Mouse (Mus musculus) left cerebral cortex, adult 2 months (tissue): Measurements from ENCODE around the gene Cdc42ep1. TPM values are rescaled to one million over a fixed set of nuclear protein-coding genes. Genes with fewer than 3 reads are reported as not detected.
"Not testable (repeated sequence)": the region's sequence is repeated elsewhere in the genome, so short reads cannot be mapped to it uniquely, and the experiment has no call there.

Source experiments
- DNase-seq, 2 experiments: peaks; one replicate each; pipeline ENCODE4 v3.0.0; 2021 to 2022; ENCODE audit warnings: low spot score in 2 of 2, mixed read lengths in 1 of 2; ENCODE audit errors: extremely low spot score in 1 of 2
- H3K27ac ChIP-seq: fragments of 200-600 bp; 2 replicates; pipeline ENCODE4 v1.8.1; 2022
- H3K4me3 ChIP-seq: fragments of 200-600 bp; 2 replicates; pipeline ENCODE4 v1.8.1; 2022
- CTCF ChIP-seq: fragments of 200-600 bp; IDR thresholded peaks from 2 replicates; pipeline ENCODE4 v1.8.1; 2022; ENCODE audit warnings: antibody characterized with exemption, mild to moderate bottlenecking, moderate library complexity
- intact Hi-C: fragments of 180-260 bp; cut with DNase I; formaldehyde crosslinking; loops from one replicate; pipeline ENCODE4 v1.15.1; 2025
- total RNA-seq, 2 experiments: library from RNA; stranded (reverse); gene quantifications; 2 replicates each; pipeline ENCODE4 v1.2.3; 2021

The Cdc42ep1 gene
- total RNA-seq, 2 experiments from 2014 or later, result 10.6 to 13.1 TPM

GRCm38 (mm10) chr15:78843581-78844469 is 1.4 kb downstream of the Cdc42ep1 start:
- Histone ChIP-seq H3K4me3 (peak overlapping the region; percentile 43), H3K27ac (peak overlapping the region; percentile 95)
- DNase-seq, result no peak
- intact Hi-C loops, result no loop called here
- TF ChIP-seq CTCF, result no peak; the same call in none of the 2 replicates

DNA sequence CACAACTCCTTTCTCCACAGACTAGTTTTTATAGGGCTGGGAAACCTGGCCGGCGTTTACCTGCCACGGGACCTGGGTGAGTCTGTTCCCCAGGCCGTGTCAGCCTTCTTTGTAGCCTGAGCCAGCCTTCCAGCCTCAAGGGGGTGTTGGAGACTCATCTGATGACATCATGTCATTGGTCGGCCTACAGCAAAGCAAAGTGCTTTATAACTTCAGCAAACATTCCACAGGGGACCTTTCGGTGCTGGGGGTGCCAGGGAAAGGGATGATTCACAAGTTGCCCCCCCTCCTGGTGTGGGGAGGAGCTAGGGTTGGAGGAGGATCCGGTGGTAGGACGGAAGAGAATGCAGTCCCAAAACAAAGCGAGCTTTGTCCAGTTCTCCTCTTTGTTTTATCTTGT is 2.4 kb downstream of the Cdc42ep1 start:
- intact Hi-C loops, result loop anchor here (5.0 kb wide), 1 partner anchor 222 kb away; no protein-coding TSS in a partner anchor
- no peak for DNase-seq
- no peak; the same call in none of the 2 replicates for TF ChIP-seq CTCF
- peak overlapping the region; percentile 95 for H3K27ac ChIP-seq
- peak overlapping the region; percentile 43 for H3K4me3 ChIP-seq

DNA sequence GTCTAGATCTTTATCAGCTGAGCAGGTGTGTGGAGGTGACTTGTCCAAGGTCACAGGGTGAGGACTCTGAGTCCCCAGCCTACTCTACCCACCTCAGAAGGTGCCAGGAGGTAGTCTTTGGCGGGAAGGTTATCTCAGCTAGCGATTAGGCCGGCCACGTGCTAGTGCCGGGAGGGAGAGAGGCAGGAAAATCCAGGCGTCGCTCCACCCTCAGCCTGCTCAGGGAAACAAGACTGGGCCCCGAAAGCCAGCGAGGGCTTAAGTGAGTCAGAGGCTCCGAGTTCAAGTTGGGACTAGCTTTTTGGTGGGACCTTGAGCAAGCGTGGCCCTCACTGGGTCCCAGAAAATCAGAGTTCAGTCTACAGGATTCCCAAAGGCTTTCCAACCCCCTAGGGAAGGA is 2.9 kb downstream of the Cdc42ep1 start:
- H3K4me3 ChIP-seq, result peak overlapping the region; percentile 16; the same call in 1 of the 2 replicates
- no peak for DNase-seq
- H3K27ac ChIP-seq, result peak overlapping the region; percentile 66
- TF ChIP-seq CTCF, result no peak
- intact Hi-C loops, result loop anchor here (5.0 kb wide), 1 partner anchor 223 kb away; no protein-coding TSS in a partner anchor

- H3K4me3 ChIP-seq, result no peak overlapping the region
- intact Hi-C loops, result loop anchor here (5.0 kb wide), 1 partner anchor 224 kb away; no protein-coding TSS in a partner anchor
- no peak for TF ChIP-seq CTCF
- no peak for DNase-seq
- peak overlapping the region; percentile 66 for H3K27ac ChIP-seq
These were observed 3.4 kb downstream of the Cdc42ep1 start for GRCm38 (mm10) chr15:78845867-78846266.

DNA sequence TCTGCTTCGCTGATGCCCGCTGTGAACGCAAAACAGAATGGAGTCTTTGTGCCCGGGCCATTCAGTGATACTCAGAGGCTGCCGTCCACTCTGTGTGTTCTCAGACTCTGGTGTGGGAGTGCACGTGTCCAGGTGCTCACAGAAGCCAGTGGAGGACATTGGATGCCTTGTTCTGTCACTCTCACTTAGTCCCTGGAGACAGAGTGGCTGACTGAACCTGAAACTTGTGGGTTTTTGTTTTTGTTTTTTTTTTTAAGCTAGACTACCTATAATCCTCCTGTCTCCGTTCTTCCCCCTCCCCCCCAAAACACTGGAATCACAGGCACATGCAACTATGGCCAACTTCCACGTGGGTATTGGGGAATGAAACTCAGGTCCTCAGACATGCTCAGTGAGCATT is 3.9 kb downstream of the Cdc42ep1 start:
- H3K4me3 ChIP-seq, result no peak overlapping the region
- peak overlapping the region; percentile 66; the same call in 1 of the 2 replicates for H3K27ac ChIP-seq
- TF ChIP-seq CTCF, result no peak
- DNase-seq, result no peak
- intact Hi-C loops, result loop anchor here (5.0 kb wide), 1 partner anchor 224 kb away; no protein-coding TSS in a partner anchor

GRCm38 (mm10) chr15:78846805-78847204 is 4.4 kb downstream of the Cdc42ep1 start:
- H3K27ac ChIP-seq, DNase-seq, H3K4me3 ChIP-seq: not testable (repeated sequence)
- intact Hi-C loops, result loop anchor here (5.0 kb wide), 1 partner anchor 225 kb away; no protein-coding TSS in a partner anchor

DNA sequence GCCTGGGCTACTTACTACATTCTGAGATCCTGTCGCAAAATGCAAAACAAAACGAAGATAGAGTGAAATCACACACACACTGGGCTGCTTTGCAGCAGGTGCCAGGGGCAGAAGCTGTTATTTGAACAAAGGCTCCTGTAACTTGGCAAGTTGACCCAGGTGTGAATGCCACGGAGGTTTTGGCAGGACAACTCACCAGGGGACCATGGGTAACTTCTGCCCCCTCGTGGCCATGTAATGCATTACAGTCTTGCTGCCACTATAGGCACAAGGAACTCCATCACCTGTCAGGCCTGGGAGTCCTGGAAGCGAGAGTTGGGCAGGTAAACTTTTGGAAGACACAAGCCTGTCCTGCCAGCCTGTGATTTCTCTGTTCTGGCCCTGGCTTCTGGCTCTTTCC is 6.0 kb downstream of the Cdc42ep1 start:
- intact Hi-C loops, result loop anchor here (1.0 to 5.0 kb wide), 2 partner anchors 22 to 226 kb away; no protein-coding TSS in a partner anchor
- H3K4me3 ChIP-seq, result no peak overlapping the region
- peak; percentile 95 for TF ChIP-seq CTCF

DNA sequence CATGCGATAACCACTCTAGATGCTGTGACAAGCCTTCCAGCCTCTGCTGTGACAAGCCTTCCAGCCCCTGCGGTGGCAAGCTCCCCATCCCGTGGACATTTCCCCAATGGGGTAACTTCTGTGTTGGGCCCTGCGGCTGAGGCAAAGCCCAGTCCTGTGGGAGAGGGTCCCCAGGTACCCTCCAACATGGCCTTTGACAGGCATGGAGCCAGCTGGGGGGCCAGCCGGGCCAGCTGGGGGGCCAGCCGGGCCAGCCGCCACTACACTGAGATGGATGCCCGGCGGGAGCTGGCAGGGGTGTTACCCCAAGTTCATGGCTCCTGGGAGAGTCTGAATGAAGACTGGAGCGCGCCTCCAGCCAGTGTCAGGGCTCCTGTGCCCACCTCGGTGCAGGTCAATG is 7.1 kb downstream of the Cdc42ep1 start:
- intact Hi-C loops, result loop anchor here (5.0 kb wide), 1 partner anchor 227 kb away; no protein-coding TSS in a partner anchor
- H3K4me3 ChIP-seq, result no peak overlapping the region
- no peak for TF ChIP-seq CTCF
- no peak overlapping the region; the same call in 1 of the 2 replicates for H3K27ac ChIP-seq
- DNase-seq, result no peak

More for the DNA sequence above, 6.0 kb downstream of the Cdc42ep1 start:
- DNase-seq, result peak; percentile 72 to 83
- H3K27ac ChIP-seq, result 0 out of 2 replicates have a peak overlapping the region, but pooled peaks have one; percentile 6

DNA sequence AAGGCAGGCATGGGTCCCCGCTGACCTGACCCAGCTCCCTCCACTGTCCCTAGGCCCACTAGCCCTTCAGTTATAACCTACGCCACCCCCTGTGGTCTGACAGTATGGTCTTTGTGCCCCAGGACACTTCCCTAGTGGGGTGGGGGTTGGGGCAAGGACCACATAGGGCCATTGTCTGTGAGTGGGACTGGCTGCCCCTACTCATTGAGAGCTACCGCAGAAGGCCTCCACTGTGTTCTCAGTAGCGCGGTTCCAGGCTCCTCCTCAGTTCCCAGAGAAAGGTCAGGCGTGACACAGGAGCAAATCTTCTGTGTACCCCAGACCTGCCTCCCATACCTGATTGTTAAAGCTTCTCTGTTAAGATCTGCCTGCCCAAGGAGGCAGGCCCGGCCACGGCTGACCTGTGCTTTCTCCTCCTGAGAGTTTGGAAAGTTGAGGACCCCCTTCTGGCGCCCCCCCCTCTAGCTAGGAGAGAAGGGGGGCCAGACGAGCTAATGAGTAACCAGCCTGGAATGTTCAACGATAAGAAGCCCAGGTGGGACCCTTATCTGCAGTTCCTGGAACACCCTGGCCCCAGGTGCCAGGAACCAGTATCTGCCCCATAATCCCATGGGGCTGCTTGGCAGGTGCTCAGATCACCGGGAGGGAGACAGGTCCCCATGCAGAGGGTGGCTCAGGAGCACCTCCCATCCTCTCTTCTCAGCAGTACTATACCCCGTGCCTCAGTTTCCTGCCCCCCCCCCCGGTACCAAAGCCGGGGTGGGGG is 7.8 kb downstream of the Cdc42ep1 start:
- H3K27ac ChIP-seq, result peak overlapping the region; percentile 50; the same call in 1 of the 2 replicates
- DNase-seq, result no peak
- intact Hi-C loops, result no loop called here
- H3K4me3 ChIP-seq, result no peak overlapping the region
- TF ChIP-seq CTCF, result no peak

GRCm38 (mm10) chr15:78850944-78851343 is 8.5 kb downstream of the Cdc42ep1 start:
- no peak for DNase-seq
- intact Hi-C loops, result no loop called here
- Histone ChIP-seq H3K27ac (no peak overlapping the region; the same call in 1 of the 2 replicates), H3K4me3 (no peak overlapping the region)
- no peak for TF ChIP-seq CTCF

DNA sequence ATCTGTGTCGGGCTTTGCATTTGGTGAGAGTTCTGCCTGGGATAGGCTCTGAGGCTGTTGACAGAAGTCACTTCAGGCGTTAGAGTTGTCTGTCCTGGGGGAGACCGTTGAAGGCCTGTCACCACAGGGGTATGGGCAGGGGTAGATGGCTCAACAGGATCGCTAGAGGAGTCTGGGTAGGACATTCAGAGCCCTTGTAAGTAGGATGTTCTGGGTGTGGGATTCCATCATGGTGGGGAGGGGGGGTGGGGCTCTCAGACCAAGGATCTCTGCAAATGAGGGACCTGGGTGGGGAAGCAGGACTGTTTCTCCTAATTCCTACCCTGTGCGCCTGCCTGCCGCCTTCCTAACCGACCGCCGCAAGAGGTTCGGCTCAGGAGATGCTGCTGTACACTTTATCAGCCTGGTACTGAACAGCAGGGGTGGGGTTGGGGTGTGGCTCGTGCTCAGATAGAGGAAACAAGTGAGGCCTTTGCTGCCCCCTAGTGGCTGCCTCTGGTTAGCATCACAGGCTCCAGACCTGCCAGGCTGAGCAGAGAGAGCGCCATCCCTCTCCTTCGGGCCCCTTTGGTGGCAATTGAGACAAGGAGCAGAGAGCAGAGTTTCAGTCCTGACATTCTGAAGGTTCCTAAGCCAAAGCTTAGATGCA is 9.2 kb downstream of the Cdc42ep1 start:
- H3K4me3 ChIP-seq, result no peak overlapping the region
- peak; percentile 86 to 90 for DNase-seq
- peak overlapping the region; percentile 29; the same call in 1 of the 2 replicates for H3K27ac ChIP-seq
- peak; percentile 92 for TF ChIP-seq CTCF
- intact Hi-C loops, result no loop called here
